Mouse (Mus musculus) MEL (cell line): ENCODE data around the gene Sirt3. TPM values are rescaled to one million over a fixed set of nuclear protein-coding genes. Genes with fewer than 3 reads are reported as not detected.

ENCODE experiments used
- DNase-seq: peaks from one replicate; pipeline ENCODE4 v3.0.0; 2011; ENCODE audit warnings: low read depth, low spot score
- H3K27ac ChIP-seq: 2 replicates; pipeline ENCODE4 v1.5.1; 2012; ENCODE audit warnings: low read depth, mild to moderate bottlenecking, control low read depth, low read length, moderate library complexity; ENCODE audit not compliant: control insufficient read depth
- H3K27me3 ChIP-seq, 2 experiments: fragments of 150-350 bp in 1 of 2; sonication (generic) in 1 of 2; 2 replicates each; pipeline ENCODE4 v1.6.1; 2012; ENCODE audit warnings: low read length in 2 of 2, mild to moderate bottlenecking in 2 of 2, improper control_type of control experiment in 1 of 2, moderate library complexity in 1 of 2; ENCODE audit not compliant: insufficient read depth in 2 of 2, control insufficient read depth in 1 of 2
- H3K36me3 ChIP-seq, 2 experiments: 2 replicates each; pipeline ENCODE4 v1.6.1; 2012 to 2014; ENCODE audit warnings: low read length in 2 of 2, improper control_type of control experiment in 1 of 2, inconsistent platforms in 1 of 2, mild to moderate bottlenecking in 1 of 2; ENCODE audit not compliant: insufficient read depth in 2 of 2, control insufficient read depth in 1 of 2
- H3K4me1 ChIP-seq, 2 experiments: fragments of 150-350 bp in 1 of 2; sonication (generic) in 1 of 2; 2 replicates each; pipeline ENCODE4 v1.6.1; 2012; ENCODE audit warnings: low read length in 2 of 2, improper control_type of control experiment in 1 of 2, mild to moderate bottlenecking in 1 of 2; ENCODE audit not compliant: insufficient read depth in 2 of 2, control insufficient read depth in 1 of 2
- H3K4me3 ChIP-seq, 2 experiments: fragments of 150-350 bp in 1 of 2; sonication (generic) in 1 of 2; 2 replicates each; pipeline ENCODE4 v1.5.1; 2012; ENCODE audit warnings: low read depth in 2 of 2, low read length in 2 of 2, mild to moderate bottlenecking in 2 of 2, moderate library complexity in 2 of 2, control low read depth in 1 of 2, improper control_type of control experiment in 1 of 2; ENCODE audit not compliant: control insufficient read depth in 1 of 2, insufficient read depth in 1 of 2
- H3K79me2 ChIP-seq: 2 replicates; pipeline ENCODE4 v1.6.1; 2012; ENCODE audit warnings: mild to moderate bottlenecking, low read length, moderate library complexity; ENCODE audit not compliant: control insufficient read depth, poor library complexity, insufficient read depth
- H3K9ac ChIP-seq: 2 replicates; pipeline ENCODE4 v1.6.1; 2012; ENCODE audit warnings: low read depth, mild to moderate bottlenecking, control low read depth, low read length, moderate library complexity; ENCODE audit not compliant: control insufficient read depth, poor library complexity, severe bottlenecking
- H3K9me3 ChIP-seq: fragments of 150-350 bp; sonication (generic); replicated peaks from 2 replicates; pipeline ENCODE4 v1.6.1; 2012; ENCODE audit warnings: mild to moderate bottlenecking, low read length, improper control_type of control experiment, moderate library complexity; ENCODE audit not compliant: insufficient read depth
- CHD2 ChIP-seq: IDR thresholded peaks from 2 replicates; pipeline ENCODE4 v1.6.1; 2011; ENCODE audit warnings: low read length, improper control_type of control experiment
- CTCF ChIP-seq, 3 experiments: IDR thresholded peaks in 2 of 3; conservative IDR thresholded peaks in 1 of 3; 2 replicates each; pipeline ENCODE4 v1.5.1; 2011 to 2012; ENCODE audit warnings: low read length in 3 of 3, low read depth in 2 of 3, mild to moderate bottlenecking in 2 of 3, improper control_type of control experiment in 1 of 3, inconsistent platforms in 1 of 3, mixed read lengths in 1 of 3, moderate library complexity in 1 of 3; ENCODE audit not compliant: control insufficient read depth in 1 of 3, insufficient read depth in 1 of 3, poor library complexity in 1 of 3, severe bottlenecking in 1 of 3
- ELF1 ChIP-seq: IDR thresholded peaks from 2 replicates; pipeline ENCODE4 v1.6.1; 2014; ENCODE audit warnings: low read depth, mild to moderate bottlenecking, inconsistent platforms, low read length, improper control_type of control experiment, moderate library complexity
- EP300 ChIP-seq, 2 experiments: IDR thresholded peaks; 2 replicates each; pipeline ENCODE4 v1.6.1; 2011; ENCODE audit warnings: improper control_type of control experiment in 2 of 2, low read length in 2 of 2, low read depth in 1 of 2, mild to moderate bottlenecking in 1 of 2
- GABPA ChIP-seq: IDR thresholded peaks from 2 replicates; pipeline ENCODE4 v1.6.1; 2012; ENCODE audit warnings: low read depth, mild to moderate bottlenecking, inconsistent platforms, low read length, improper control_type of control experiment, moderate library complexity
- JUND ChIP-seq: IDR thresholded peaks from 2 replicates; pipeline ENCODE4 v1.6.1; 2011; ENCODE audit warnings: low read depth, mild to moderate bottlenecking, improper control_type of control experiment, low read length
- KAT2A ChIP-seq: conservative IDR thresholded peaks from 2 replicates; pipeline ENCODE4 v1.6.1; 2012; ENCODE audit warnings: low read depth, low read length, improper control_type of control experiment, inconsistent platforms
- MAZ ChIP-seq: IDR thresholded peaks from 2 replicates; pipeline ENCODE4 v1.6.1; 2012; ENCODE audit warnings: low read depth, mild to moderate bottlenecking, inconsistent platforms, low read length, improper control_type of control experiment
- MXI1 ChIP-seq: IDR thresholded peaks from 2 replicates; pipeline ENCODE4 v1.6.1; 2011; ENCODE audit warnings: mild to moderate bottlenecking, low read depth, low read length, improper control_type of control experiment
- MYB ChIP-seq: IDR thresholded peaks from 2 replicates; pipeline ENCODE4 v1.6.1; 2011; ENCODE audit warnings: mild to moderate bottlenecking, low read depth, low read length, improper control_type of control experiment
- MYC ChIP-seq: IDR thresholded peaks from 2 replicates; pipeline ENCODE4 v1.6.1; 2011; ENCODE audit warnings: low read depth, mild to moderate bottlenecking, low read length, improper control_type of control experiment, moderate library complexity
- NRF1 ChIP-seq: IDR thresholded peaks from 2 replicates; pipeline ENCODE4 v1.6.1; 2014; ENCODE audit warnings: low read depth, mild to moderate bottlenecking, inconsistent platforms, low read length, improper control_type of control experiment, moderate library complexity; ENCODE audit not compliant: poor library complexity, insufficient read depth, severe bottlenecking
- POLR2A ChIP-seq, 2 experiments: IDR thresholded peaks; 2 replicates each; pipeline ENCODE4 v1.6.1; 2011 to 2012; ENCODE audit warnings: low read length in 2 of 2, mild to moderate bottlenecking in 2 of 2, control low read depth in 1 of 2, improper control_type of control experiment in 1 of 2, low read depth in 1 of 2, moderate library complexity in 1 of 2; ENCODE audit not compliant: control insufficient read depth in 1 of 2, insufficient read depth in 1 of 2, poor library complexity in 1 of 2
- POLR2AphosphoS2 ChIP-seq: IDR thresholded peaks from 2 replicates; pipeline ENCODE4 v1.6.1; 2011; ENCODE audit warnings: low read length, improper control_type of control experiment
- POLR2AphosphoS5 ChIP-seq: IDR thresholded peaks from 2 replicates; pipeline ENCODE4 v1.6.1; 2012; ENCODE audit warnings: low read depth, borderline replicate concordance, mild to moderate bottlenecking, inconsistent platforms, low read length, moderate library complexity, mixed read lengths
- RAD21 ChIP-seq: IDR thresholded peaks from 2 replicates; pipeline ENCODE4 v1.6.1; 2011; ENCODE audit warnings: mild to moderate bottlenecking, low read depth, low read length, improper control_type of control experiment
- RCOR1 ChIP-seq: IDR thresholded peaks from 2 replicates; pipeline ENCODE4 v1.6.1; 2012; ENCODE audit warnings: low read depth, mild to moderate bottlenecking, inconsistent platforms, low read length, improper control_type of control experiment
- SMC3 ChIP-seq: IDR thresholded peaks from 2 replicates; pipeline ENCODE4 v1.6.1; 2011; ENCODE audit warnings: low read depth, low read length, improper control_type of control experiment
- TAL1 ChIP-seq: IDR thresholded peaks from 2 replicates; pipeline ENCODE4 v1.6.1; 2012; ENCODE audit warnings: mild to moderate bottlenecking, inconsistent platforms, low read length, moderate library complexity, mixed read lengths
- UBTF ChIP-seq: IDR thresholded peaks from 2 replicates; pipeline ENCODE4 v1.6.1; 2012; ENCODE audit warnings: low read depth, mild to moderate bottlenecking, inconsistent platforms, low read length, improper control_type of control experiment, moderate library complexity, borderline replicate concordance; ENCODE audit not compliant: insufficient read depth
- USF1 ChIP-seq: IDR thresholded peaks from 2 replicates; pipeline ENCODE4 v1.6.1; 2014; ENCODE audit warnings: low read depth, mild to moderate bottlenecking, inconsistent platforms, low read length, improper control_type of control experiment, moderate library complexity
- ZKSCAN1 ChIP-seq: IDR thresholded peaks from 2 replicates; pipeline ENCODE4 v1.6.1; 2012; ENCODE audit warnings: low read depth, mild to moderate bottlenecking, inconsistent platforms, low read length, improper control_type of control experiment, moderate library complexity
- ZMIZ1 ChIP-seq: IDR thresholded peaks from 2 replicates; pipeline ENCODE4 v1.6.1; 2012; ENCODE audit warnings: low read depth, mild to moderate bottlenecking, inconsistent platforms, low read length, improper control_type of control experiment, moderate library complexity
- polyA plus RNA-seq, 2 experiments: library from polyadenylated mRNA; stranded (reverse) in 1 of 2; unstranded in 1 of 2; fragments of >175 nt in 1 of 2; fragments of >200 nt in 1 of 2; gene quantifications; 2 replicates each; pipeline versions ENCODE4 v1.2.1 to v1.2.4; 2012; ENCODE audit warnings: low replicate concordance in 2 of 2, low read depth in 1 of 2; ENCODE audit not compliant: insufficient read length in 2 of 2, insufficient read depth in 1 of 2, missing spikeins in 1 of 2
- total RNA-seq: library from RNA; depleted of rRNA; stranded (reverse); fragments of 300-350 nt; gene quantifications from 2 replicates; pipeline ENCODE4 v1.2.3, GENCODE M21; 2012

Sirt3 gene
- total and polyA plus RNA-seq, 3 experiments = 16.1 to 19.5 TPM; not detected in 1

DNA sequence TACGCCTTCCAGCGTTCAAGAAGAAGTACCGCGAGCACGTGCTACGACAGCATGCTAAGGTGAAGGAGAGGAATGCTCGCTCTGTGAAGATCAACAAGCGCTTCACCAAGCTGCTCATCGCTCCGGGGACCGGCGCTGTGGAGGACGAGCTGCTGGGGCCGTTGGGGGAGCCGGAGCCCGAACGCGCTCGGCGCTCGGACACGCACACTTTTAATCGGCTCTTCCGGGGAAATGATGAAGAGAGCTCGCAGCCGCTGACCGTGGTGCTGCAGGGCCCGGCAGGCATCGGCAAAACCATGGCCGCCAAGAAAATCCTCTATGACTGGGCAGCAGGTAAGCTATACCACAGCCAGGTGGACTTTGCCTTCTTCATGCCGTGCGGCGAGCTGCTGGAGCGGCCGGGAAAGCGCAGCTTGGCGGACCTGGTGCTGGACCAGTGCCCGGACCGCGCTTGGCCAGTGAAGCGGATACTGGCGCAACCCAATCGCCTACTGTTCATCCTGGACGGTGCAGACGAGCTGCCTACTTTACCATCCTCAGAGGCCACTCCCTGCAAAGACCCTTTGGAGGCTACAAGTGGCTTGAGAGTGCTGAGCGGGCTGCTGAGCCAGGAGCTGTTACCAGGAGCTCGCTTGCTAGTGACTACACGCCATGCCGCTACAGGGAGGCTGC, 40.4 kb upstream of the Sirt3 start:
- Histone ChIP-seq H3K27me3 (peaks cover 0 to 9% of the 10 kb centered on the region in 2 experiments; a peak in 3 of 4 replicates), H3K9me3 (no peaks in the 10 kb centered on the region), H3K9ac (no peak overlapping the region), H3K4me1 (peaks cover 0 to 9% of the 10 kb centered on the region in 2 experiments; a peak in 1 of 4 replicates), H3K79me2 (no peaks in the 10 kb centered on the region), H3K4me3 (no peak overlapping the region), H3K36me3 (peaks cover 0 to 4% of the 10 kb centered on the region in 2 experiments; a peak in 2 of 4 replicates), H3K27ac (no peak overlapping the region)
- TF ChIP-seq CHD2 (no peak), ELF1 (no peak), TAL1 (no peak), RAD21 (no peak), ZMIZ1 (no peak), MYC (no peak)
- no peak for DNase-seq

DNA sequence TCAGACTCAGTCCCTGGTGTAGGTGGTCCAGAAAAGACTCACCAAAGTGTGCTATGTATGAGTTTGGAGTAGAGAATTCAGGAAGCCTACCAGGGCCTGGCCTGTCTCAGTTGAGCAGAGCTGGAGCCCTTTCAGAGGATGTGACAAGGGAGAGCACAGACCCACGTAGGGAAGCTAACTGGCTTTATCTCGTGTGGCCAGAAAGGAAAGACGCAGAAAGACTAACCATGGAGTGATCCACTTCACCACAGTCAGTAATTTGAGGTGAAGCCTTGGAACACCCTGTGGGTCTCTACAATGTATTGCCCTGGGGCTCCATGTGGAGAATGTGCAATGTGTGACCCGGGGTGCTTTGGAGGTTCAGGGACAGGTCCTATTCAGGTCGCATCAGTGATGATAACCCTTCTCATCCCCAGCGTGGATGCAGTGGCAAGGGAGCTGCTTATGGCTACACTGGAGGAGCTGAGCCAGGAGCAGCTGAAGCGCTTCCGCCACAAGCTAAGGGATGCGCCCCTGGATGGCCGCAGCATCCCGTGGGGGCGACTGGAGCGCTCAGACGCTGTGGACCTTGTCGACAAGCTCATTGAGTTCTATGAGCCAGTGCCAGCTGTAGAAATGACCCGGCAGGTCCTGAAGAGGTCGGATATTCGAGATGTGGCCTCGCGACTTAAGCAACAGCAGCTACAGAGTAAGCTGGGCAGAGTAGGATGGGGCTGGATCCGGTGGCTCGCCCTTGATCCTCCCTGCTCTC, 39.3 kb upstream of the Sirt3 start:
- Histone ChIP-seq H3K36me3 (peaks cover 0 to 4% of the 10 kb centered on the region in 2 experiments; a peak in 2 of 4 replicates), H3K9ac (no peak overlapping the region), H3K27me3 (peaks cover 0 to 9% of the 10 kb centered on the region in 2 experiments; a peak in 3 of 4 replicates), H3K27ac (no peak overlapping the region), H3K4me3 (no peak overlapping the region), H3K9me3 (no peaks in the 10 kb centered on the region), H3K4me1 (peaks cover 0 to 9% of the 10 kb centered on the region in 2 experiments; a peak in 1 of 4 replicates), H3K79me2 (no peaks in the 10 kb centered on the region)
- DNase-seq = no peak
- TF ChIP-seq EP300 (IDR thresholded peaks at IDR 0.05; ENCODE audit: low read depth in 1 of 2, low read length in 2 of 2) = no peak
- no peak for TF ChIP-seq CTCF (IDR thresholded peaks at IDR 0.05 in 2 of 3, conservative IDR thresholded peaks at IDR 0.05 in 1 of 3; ENCODE audit: control insufficient read depth in 1 of 3, insufficient read depth in 1 of 3, low read depth in 2 of 3, low read length in 3 of 3, poor library complexity in 1 of 3, severe bottlenecking in 1 of 3)
- no peak for TF ChIP-seq POLR2AphosphoS2
- TF ChIP-seq NRF1 = no peak
- TF ChIP-seq ELF1 = no peak
- no peak for TF ChIP-seq RCOR1
- no peak for TF ChIP-seq POLR2AphosphoS5
- no peak for TF ChIP-seq MYB
- no peak for TF ChIP-seq MXI1
- TF ChIP-seq UBTF = no peak
- no peak for TF ChIP-seq RAD21
- TF ChIP-seq GABPA = no peak
- no peak for TF ChIP-seq SMC3
- TF ChIP-seq USF1 = no peak
- no peak for TF ChIP-seq ZKSCAN1
- TF ChIP-seq POLR2A (IDR thresholded peaks at IDR 0.05; ENCODE audit: control insufficient read depth in 1 of 2, insufficient read depth in 1 of 2, low read depth in 1 of 2, low read length in 2 of 2, poor library complexity in 1 of 2) = no peak
- no peak for TF ChIP-seq KAT2A
- TF ChIP-seq MAZ = no peak
- no peak for TF ChIP-seq JUND
- TF ChIP-seq, all 39 proteins: peak for 0
